Mouse (Mus musculus) kidney, postnatal 0 days (tissue): ENCODE data around the gene Nid2. TPM values are rescaled to one million over a fixed set of nuclear protein-coding genes. Genes with fewer than 3 reads are reported as not detected.

Source experiments
- ATAC-seq: fragments of 200-750 bp; cut with Nextera tagmentation; replicated peaks from 2 replicates; pipeline ENCODE4 v1.8.0; 2017; ENCODE audit warnings: low read depth, moderate number of reproducible peaks, moderate TSS enrichment, moderate library complexity; ENCODE audit not compliant: low FRiP score
- DNase-seq: peaks from one replicate; pipeline ENCODE4 v3.0.0-alpha.2; 2016; ENCODE audit warnings: low spot score
- H3K27ac ChIP-seq: fragments of 300-500 bp; sonication (generic); 2 replicates; pipeline ENCODE4 v1.5.1; 2014; ENCODE audit warnings: mild to moderate bottlenecking
- H3K27me3 ChIP-seq: fragments of 300-500 bp; sonication (generic); 2 replicates; pipeline ENCODE4 v1.6.1; 2014; ENCODE audit warnings: low read length, mixed read lengths; ENCODE audit not compliant: insufficient read depth
- H3K36me3 ChIP-seq: fragments of 300-500 bp; sonication (generic); 2 replicates; pipeline ENCODE4 v1.6.1; 2014; ENCODE audit warnings: low read length, mixed read lengths; ENCODE audit not compliant: insufficient read depth
- H3K4me1 ChIP-seq: fragments of 300-500 bp; sonication (generic); replicated peaks from 2 replicates; pipeline ENCODE4 v1.6.1; 2014; ENCODE audit warnings: antibody characterized with exemption, low read length, mixed read lengths; ENCODE audit not compliant: insufficient read depth
- H3K4me2 ChIP-seq: fragments of 300-500 bp; sonication (generic); 2 replicates; pipeline ENCODE4 v1.6.1; 2014; ENCODE audit warnings: mild to moderate bottlenecking, low read length, moderate library complexity, mixed read lengths
- H3K4me3 ChIP-seq: fragments of 300-500 bp; sonication (generic); replicated peaks from 2 replicates; pipeline ENCODE4 v1.5.1; 2014; ENCODE audit warnings: low read depth, low read length
- H3K9ac ChIP-seq: fragments of 300-500 bp; sonication (generic); 2 replicates; pipeline ENCODE4 v1.6.1; 2014; ENCODE audit warnings: low read depth, low read length
- H3K9me3 ChIP-seq: fragments of 300-500 bp; sonication (generic); replicated peaks from 2 replicates; pipeline ENCODE4 v1.6.1; 2016; ENCODE audit warnings: low read length, inconsistent platforms, mixed read lengths
- CTCF ChIP-seq: IDR thresholded peaks from 2 replicates; pipeline ENCODE4 v1.5.1; 2016; ENCODE audit warnings: antibody characterized with exemption, low read depth, mild to moderate bottlenecking, moderate library complexity
- WGBS: fragments of 180-500 bp; shearing (Covaris S2); extraction: QIAGEN DNeasy Blood & Tissue Kit; methylation state at CpG from one replicate; pipeline ENCODE4 v1.1.7; 2014; 5-methylcytosine and 5-hydroxymethylcytosine counted together
- polyA plus RNA-seq: library from polyadenylated mRNA; unstranded; fragments of >200 nt; fragmentation: Nextera tagmentation; extraction: Ambion mirVana; gene quantifications from 2 replicates; pipeline ENCODE4 v1.2.1, GENCODE M21; 2015

The Nid2 gene
- polyA plus RNA-seq, 1 experiment from 2014 or later = 65.3 TPM

GRCm38 (mm10) chr14:19803623-19804022, 52.6 kb downstream of the Nid2 start:
- no peaks in the 10 kb centered on the region for H3K9me3 ChIP-seq
- no peak overlapping the region for H3K9ac ChIP-seq
- H3K27ac ChIP-seq = no peak overlapping the region
- H3K4me1 ChIP-seq = no peaks in the 10 kb centered on the region
- DNase-seq (no peak), ATAC-seq (no peak)
- H3K27me3 ChIP-seq = no peaks in the 10 kb centered on the region
- H3K4me2 ChIP-seq = no peak overlapping the region
- H3K4me3 ChIP-seq = no peak overlapping the region
- peaks cover 35% of the 10 kb centered on the region for H3K36me3 ChIP-seq
- 79% methylated on average over 10 of the region's 10 CpGs for WGBS
- TF ChIP-seq CTCF = no peak

- Histone ChIP-seq H3K27me3 (no peaks in the 10 kb centered on the region), H3K4me3 (no peak overlapping the region), H3K27ac (no peak overlapping the region), H3K36me3 (peaks cover 33% of the 10 kb centered on the region), H3K4me1 (no peaks in the 10 kb centered on the region), H3K4me2 (no peak overlapping the region), H3K9me3 (no peaks in the 10 kb centered on the region), H3K9ac (no peak overlapping the region)
- WGBS = 70% methylated on average over 3 of the region's 3 CpGs
- no peak for DNase-seq
- no peak for ATAC-seq
- no peak for TF ChIP-seq CTCF
Observed at GRCm38 (mm10) chr14:19807339-19807738, 56.3 kb downstream of the Nid2 start.

DNA sequence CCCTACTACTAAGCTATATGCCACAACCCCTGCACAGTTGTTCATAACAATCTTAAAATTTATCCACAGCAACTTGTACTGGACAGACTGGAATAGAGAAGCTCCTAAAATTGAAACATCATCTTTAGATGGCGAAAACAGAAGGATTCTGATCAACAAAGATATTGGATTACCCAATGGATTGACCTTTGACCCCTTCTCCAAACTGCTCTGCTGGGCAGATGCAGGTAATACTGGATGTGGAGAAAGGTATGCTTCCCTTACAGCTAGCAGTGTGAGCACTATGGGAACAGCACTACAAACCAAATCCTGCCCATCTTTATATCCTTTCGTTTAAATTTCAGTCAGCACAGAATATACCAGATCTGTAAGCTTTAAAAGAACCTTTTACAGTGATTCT, 56.8 kb downstream of the Nid2 start:
- Histone ChIP-seq H3K36me3 (peaks cover 37% of the 10 kb centered on the region), H3K27ac (no peak overlapping the region), H3K4me2 (no peak overlapping the region), H3K27me3 (no peaks in the 10 kb centered on the region), H3K9ac (no peak overlapping the region), H3K4me1 (no peaks in the 10 kb centered on the region), H3K9me3 (no peaks in the 10 kb centered on the region), H3K4me3 (no peak overlapping the region)
- no peak for TF ChIP-seq CTCF
- 97% methylated on average over 2 of the region's 2 CpGs for WGBS
- DNase-seq (no peak), ATAC-seq (no peak)

DNA sequence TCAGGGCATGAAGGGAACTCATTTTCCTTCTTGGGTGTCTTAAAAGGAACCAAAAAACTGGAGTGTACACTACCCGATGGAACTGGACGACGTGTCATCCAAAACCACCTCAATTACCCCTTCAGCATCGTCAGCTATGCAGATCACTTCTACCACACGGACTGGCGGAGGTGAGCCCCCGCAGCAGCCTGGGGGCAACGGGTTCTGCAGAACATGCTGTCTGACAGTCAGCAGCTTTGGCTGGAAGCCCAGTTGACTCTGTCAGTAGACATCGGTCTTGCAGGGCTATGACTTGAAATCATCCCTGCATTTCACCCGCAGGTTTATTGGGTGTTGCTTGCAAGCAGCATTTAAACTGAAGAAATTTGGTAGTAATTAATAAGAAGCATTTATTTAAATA, 58.9 kb downstream of the Nid2 start:
- H3K9me3 ChIP-seq = no peaks in the 10 kb centered on the region
- DNase-seq (no peak), ATAC-seq (no peak)
- no peak overlapping the region for H3K4me2 ChIP-seq
- no peaks in the 10 kb centered on the region for H3K27me3 ChIP-seq
- no peak overlapping the region for H3K27ac ChIP-seq
- 75% methylated on average over 10 of the region's 10 CpGs for WGBS
- no peaks in the 10 kb centered on the region for H3K4me1 ChIP-seq
- TF ChIP-seq CTCF = no peak
- no peak overlapping the region for H3K4me3 ChIP-seq
- no peak overlapping the region for H3K9ac ChIP-seq
- H3K36me3 ChIP-seq = peaks cover 49% of the 10 kb centered on the region

DNA sequence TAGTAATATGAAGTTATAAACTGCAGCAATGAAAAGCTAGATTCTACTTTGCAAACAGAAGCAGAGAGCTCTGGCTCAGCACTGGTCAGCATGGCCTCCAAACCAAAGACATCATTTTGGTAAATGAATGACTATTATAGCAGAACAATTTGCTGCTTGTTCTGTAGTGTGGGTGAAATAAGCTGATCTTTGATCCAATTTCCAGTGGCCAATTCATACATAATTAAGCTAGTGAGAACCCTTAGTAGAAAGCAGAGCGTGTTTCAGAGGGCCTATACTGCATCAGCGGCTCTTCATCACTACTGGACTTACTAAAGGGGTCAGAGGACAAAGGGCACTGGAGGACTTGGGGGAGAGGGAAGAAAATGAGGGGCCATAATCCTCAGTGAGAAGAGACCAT, 62.0 kb downstream of the Nid2 start:
- no peak for ATAC-seq

GRCm38 (mm10) chr14:19817949-19818348, 66.9 kb downstream of the Nid2 start:
- DNase-seq = peak; percentile 89

More for the DNA sequence above, 62.0 kb downstream of the Nid2 start:
- Histone ChIP-seq H3K4me1 (no peaks in the 10 kb centered on the region), H3K4me2 (no peak overlapping the region), H3K9ac (no peak overlapping the region), H3K27ac (no peak overlapping the region), H3K36me3 (peaks cover 51% of the 10 kb centered on the region), H3K4me3 (no peak overlapping the region), H3K27me3 (no peaks in the 10 kb centered on the region), H3K9me3 (no peaks in the 10 kb centered on the region)
- no peak for DNase-seq
- TF ChIP-seq CTCF = no peak
- WGBS = 87% methylated on average over 2 of the region's 2 CpGs

DNA sequence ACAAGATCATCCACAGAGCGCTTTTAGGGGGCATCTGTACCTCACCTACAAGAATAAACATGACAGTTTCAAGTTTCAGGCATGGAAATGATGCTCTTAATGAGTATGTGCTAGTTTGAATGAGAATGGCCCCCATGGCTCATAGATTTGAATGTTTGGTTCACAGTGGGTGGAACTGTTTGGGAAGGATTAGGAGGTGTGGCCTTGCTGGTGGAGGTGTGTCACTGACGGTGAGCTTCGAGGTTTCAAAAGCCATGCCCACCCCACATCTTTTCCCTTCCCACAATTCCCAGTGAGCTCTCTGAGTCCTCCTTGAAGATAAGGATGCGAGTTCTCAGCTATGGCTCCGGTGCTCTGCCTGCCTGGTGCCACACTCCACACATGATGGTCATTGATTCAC, 70.6 kb downstream of the Nid2 start:
- 97% methylated on average over 5 of the region's 5 CpGs for WGBS
- peaks cover 17% of the 10 kb centered on the region; the same call in 1 of the 2 replicates for H3K36me3 ChIP-seq
- H3K4me1 ChIP-seq = 0 out of 2 replicates have a peak, but pooled peaks cover 7% of the 10 kb centered on the region
- ATAC-seq (no peak), DNase-seq (no peak)
- no peaks in the 10 kb centered on the region for H3K9me3 ChIP-seq
- H3K9ac ChIP-seq = no peak overlapping the region
- H3K4me3 ChIP-seq = no peak overlapping the region
- no peak for TF ChIP-seq CTCF
- no peak overlapping the region for H3K4me2 ChIP-seq
- H3K27me3 ChIP-seq = no peaks in the 10 kb centered on the region
- H3K27ac ChIP-seq = no peak overlapping the region

More at GRCm38 (mm10) chr14:19817949-19818348, 66.9 kb downstream of the Nid2 start:
- peaks cover 45% of the 10 kb centered on the region for H3K36me3 ChIP-seq
- H3K4me3 ChIP-seq = no peak overlapping the region
- H3K27ac ChIP-seq = no peak overlapping the region
- no peak overlapping the region for H3K9ac ChIP-seq
- 0 out of 2 replicates have a peak, but pooled peaks cover 6% of the 10 kb centered on the region for H3K4me1 ChIP-seq
- 5% methylated on average over 1 of the region's 1 CpGs for WGBS
- H3K27me3 ChIP-seq = no peaks in the 10 kb centered on the region
- no peak for ATAC-seq
- peak; percentile 97 for TF ChIP-seq CTCF
- no peak overlapping the region for H3K4me2 ChIP-seq
- no peaks in the 10 kb centered on the region for H3K9me3 ChIP-seq
